Mouse (Mus musculus): Measurements from ENCODE around the gene Fam241b.

Gene Fam241b

DNA sequence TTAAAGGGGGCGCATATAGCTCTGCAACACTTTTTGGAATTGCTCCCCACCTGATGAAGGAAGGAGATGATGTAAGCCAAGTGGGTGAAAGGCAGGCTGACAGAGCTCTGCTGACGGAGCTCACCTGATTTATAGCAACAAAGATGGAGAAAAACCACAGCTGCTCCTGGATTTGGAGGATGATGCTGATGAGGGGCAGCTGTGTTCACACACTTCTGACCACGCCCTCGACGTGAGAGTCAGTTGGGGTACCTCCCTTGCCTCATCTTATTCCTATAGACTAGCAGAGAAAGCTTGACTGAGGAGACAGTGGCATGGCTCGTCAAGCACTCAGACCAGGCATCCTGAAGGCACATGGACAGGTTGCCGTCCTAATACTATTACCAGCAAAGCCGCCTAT lies at the start of gene Fam241b:
Gene Fam241b, minus strand, starts transcription at position 101 of the 400 bp plus-strand sequence.
- DNase-seq (ENCODE audit: extremely low read depth, low read depth) = no peak

DNA sequence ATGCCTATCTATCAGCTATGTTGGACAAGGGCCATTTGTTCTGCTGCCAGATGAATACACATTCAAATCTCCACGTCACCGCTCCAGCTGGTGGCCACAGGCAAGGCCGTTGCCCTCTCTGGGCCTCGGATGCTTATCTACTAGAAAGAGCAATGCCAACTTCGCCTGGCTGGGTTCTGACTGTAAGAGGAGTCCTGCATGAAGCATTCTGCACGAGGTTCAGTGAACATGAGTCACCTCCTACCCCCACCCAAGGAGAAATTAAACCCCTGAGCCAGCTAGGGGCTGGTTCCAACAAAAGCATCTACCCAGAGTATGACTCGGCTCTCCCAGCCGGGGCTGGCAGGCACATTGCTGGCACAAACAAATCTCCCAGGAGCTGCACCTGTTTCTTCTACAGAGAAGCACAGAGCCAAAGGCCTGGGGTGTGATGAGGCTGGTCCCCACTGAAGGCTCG lies 49.0 kb upstream of the Fam241b start:
- DNase-seq (ENCODE audit: extremely low read depth, low read depth) = no peak

DNA sequence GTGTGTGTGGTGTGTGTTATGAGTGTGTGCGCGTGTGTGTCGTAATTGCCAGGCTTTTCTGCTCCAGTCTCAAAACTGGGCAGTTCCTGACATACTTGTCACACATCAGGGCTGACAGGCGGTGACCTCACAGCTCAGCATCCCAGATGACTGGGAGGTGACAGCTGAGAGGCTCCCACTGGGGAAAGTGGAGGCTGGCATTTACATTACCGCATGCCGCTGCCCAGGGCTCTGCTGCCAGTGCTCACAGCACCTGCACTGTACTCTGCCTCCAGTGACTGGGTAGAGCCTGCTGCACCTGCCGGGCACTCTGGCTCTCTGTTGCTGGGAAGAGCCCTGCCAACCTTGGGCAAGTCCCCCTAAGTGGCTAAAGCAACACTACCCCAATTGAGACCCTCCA lies 47.1 kb upstream of the Fam241b start:
- no peak for DNase-seq (ENCODE audit: extremely low read depth, low read depth)

DNA sequence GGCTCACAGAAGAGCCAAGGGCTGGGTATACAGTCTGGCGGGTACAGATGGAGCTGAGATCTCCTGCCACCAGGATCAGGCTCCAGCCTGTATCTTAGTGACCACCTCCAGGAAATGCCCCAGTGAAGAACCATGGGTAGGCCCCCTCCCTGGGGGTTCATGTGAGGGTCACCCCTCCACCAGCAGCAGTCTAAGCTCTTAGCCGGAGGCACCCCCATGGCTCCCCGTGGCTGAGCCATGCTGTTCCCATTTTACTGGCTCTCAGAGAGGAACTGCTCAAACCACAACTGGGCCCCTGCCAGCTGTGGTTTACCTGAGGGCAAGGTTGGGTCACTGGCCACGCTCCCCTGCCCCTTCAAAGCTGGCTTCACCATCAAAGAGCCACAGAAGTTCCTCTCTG lies 46.2 kb upstream of the Fam241b start:
- no peak for DNase-seq (ENCODE audit: extremely low read depth, low read depth)

DNA sequence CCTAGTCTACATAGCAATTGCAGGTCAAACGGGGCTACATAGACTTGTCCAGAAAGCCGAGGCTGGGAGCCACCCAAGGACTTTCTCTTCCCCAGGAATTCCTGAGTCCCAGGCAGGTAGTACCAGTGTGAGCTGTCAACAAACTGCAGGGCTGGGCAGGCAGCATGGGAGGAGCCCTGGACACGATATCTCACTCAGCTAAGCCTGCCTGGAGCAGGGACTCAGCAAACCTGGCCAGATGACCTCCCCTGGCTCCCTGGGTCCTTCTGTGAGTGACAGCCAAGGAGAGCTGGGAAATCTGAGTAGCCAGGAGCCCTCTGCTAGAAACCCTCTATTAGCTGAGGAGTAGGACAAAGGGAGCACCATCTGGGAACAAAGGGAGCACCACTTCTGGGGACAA lies 45.6 kb upstream of the Fam241b start:
- no peak for DNase-seq (ENCODE audit: extremely low read depth, low read depth)

DNA sequence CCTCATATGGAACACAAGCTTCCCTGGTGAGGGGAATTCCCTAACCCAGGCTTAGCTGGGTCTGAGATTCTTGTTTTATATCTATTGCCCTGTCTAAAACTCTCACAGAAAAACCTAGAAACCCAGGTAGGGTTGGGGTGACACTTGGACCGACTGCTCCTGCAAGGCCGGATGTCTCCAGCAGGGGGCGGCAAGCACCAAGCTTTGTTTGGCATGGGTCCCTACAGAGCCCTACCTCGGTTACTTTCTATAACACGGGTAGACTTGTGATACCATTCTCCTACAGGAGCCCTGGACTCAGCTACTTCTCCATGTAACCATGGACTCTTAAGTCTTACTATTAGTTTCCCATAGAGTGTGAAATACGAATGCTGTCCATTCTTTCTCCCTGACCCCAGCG lies 43.2 kb upstream of the Fam241b start:
- DNase-seq (ENCODE audit: extremely low read depth, low read depth) = peak; percentile 45

DNA sequence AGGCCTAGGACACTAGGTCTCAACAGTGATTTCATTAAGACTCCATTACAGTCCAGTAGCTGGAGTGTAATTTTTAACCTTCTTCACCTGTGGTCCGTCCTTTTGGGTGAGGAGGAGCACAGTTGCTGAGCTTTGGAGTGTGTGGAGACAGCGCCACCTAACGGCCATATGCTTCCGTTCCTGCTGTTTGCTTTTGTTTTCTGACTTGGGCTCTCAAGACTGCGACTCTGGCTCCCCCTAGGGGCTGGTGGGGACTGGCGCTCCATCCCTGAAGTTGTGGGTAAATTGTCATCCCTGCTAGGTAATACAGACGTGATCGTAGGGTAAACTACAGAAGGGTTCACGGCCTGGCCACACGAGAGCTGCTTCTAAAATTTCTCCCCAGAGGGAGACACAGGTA lies 39.3 kb upstream of the Fam241b start:
- peak; percentile 84 for DNase-seq (ENCODE audit: extremely low read depth, low read depth)

DNA sequence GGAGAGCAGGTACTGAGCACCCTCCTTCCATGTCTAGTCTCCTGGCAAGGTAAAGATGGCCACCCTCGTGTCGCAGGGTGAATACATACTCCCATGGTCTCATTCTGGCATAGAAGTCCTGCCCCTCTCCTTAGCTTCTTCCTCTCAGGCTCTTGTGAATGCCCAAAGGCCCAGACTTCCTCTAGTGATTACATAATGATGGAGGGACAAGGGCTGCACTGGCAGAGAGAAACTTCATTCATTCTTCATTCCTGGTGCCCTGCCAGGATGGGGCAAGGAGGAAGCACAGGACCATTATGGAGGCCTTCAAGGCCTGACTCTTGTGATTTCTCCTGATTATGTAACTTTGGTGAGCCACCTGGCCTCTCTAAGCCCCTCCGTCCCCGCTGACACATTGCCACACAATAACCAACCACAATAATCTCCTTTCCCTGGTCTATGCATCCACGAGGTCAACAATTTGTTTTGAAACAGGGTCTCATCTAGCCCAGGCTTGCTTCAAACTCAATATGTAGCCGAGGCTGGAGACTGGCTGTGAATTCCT lies 38.8 kb upstream of the Fam241b start:
- no peak for DNase-seq (ENCODE audit: extremely low read depth, low read depth)

DNA sequence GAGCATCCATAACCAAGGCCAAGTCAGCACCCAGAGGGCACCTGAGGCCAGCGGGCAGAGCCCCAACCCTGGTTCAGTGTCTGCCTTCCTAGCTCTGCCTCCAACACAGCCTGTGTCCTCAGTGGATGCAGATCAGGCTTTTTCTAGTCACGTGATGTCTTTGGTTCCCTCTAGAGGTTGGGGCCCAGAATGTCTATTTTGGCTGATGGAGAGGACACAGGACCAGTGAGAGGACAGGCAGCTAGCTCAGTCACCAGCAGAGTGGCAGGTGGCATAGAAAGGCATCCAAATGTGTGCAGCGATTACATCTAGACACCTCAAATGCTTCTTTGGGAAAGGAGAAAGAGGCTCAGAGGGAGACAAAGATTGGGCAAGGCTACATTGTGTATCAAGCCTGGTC lies 38.0 kb upstream of the Fam241b start:
- DNase-seq (ENCODE audit: extremely low read depth, low read depth) = no peak

DNA sequence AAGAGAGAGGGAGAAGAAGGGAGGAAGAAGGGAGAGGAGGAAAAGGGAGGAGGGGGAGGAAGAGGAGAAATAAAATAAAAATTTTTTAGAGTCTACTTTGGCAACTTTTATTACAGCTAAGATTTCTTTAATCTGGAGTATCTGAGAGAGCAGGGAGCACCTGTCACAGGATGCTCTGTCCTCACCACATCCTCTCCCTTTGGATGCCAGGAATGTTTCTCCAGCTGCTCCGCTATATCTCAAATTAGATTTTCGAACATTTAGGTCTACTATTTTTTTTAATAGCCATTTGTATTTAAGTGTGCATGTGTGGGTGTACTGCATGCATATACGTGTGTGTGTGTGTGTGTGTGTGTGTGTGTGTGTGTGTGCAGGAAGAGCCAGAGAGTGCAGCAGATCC lies 36.2 kb upstream of the Fam241b start:
- DNase-seq (ENCODE audit: extremely low read depth, low read depth) = no peak

DNA sequence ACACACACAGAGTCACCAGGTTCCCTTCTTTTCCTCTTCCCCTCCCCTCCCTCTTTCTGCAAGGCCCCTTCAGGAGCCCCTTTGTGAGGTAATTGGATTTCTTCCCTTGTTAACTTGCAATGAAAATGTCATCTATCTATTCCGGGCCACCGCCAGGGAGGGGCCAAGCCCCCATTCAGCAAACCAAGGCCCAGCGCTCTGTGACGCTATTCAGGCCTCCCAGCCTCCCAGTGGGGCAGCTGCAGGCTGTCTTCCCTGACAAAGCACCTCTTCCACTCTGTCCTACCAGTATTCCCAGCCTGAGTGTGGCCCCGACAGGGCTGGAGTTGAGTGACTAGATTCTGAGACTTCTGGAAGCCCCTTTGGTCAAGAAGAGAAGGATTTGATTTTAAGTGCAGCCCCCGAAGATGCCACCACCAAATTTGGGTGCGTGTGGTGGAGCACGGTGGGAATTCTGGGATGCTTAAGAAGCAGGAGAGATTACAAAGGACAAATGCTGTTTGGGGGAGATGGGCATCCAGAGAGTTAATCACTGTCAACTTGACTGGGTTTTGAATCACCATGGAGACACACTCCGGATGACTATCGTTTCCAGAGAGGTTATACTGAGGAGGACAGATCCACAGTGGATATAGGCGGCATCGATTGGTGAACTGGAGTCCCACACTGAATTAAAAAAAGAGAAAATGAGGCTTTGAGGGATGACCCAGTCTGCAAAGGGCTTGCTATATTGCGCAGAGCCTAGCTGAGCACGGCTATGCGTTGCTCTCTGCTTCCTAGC lies 31.0 kb upstream of the Fam241b start:
- no peak for DNase-seq (ENCODE audit: extremely low read depth, low read depth)

DNA sequence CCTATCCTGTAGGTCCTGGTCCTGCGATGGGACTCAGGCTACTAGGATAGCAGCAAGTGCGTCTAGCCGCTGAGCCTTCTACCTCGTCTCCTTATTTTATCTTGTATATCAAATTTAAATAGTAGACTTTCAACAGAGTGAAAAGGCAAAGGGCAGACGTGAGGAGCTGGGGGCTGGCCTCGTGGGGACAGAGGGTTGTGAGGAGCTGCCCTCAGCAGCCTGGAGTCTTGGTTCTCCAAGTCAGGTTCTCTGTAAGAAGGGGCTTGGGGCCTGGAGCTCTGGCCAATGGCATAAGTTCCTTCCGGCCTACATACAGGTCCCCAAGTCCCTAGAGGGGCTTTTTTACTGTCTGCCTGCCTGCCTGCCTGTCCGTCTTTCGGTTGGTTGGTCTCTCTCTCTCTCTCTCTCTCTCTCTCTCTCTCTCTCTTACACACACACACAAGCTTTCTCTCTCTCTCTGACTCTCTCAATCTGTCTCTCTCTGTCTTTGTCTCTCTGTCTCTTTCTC lies 30.3 kb upstream of the Fam241b start:
- DNase-seq (ENCODE audit: extremely low read depth, low read depth) = no peak

DNA sequence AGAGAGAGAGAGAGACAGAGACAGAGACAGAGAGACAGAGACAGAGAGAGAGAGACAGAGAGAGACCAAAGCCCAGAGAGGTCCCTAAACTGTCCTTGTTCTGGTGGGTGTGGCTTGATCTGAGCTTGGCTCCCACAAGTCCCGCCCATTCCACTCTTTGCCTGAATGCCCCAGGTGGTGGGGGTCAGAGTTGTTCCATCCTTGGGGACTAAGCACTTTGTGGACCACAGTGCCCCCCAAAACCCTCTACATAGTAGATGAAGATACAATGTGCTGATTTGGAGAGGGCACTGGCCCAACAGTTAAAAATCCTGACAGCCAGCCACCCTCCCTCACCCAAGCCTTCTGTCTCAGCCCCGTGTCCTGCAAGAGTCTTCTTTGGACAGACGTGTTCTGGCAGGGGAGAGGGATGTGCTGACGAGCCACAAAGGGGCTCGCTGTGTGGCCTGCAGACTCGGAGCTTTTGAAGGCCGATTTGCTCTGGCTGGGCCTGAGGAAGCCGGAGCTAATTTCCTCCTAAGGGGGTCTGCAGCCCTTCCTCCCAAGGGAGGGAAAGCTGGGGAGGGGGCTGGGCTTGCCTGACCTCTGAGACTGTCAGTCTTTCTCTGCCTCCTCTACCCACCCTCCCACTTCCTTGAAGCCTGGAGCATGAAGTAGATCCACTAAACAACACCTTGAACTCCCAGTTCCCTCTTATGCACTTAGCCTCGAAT lies 29.3 kb upstream of the Fam241b start:
- no peak for DNase-seq (ENCODE audit: extremely low read depth, low read depth)

DNA sequence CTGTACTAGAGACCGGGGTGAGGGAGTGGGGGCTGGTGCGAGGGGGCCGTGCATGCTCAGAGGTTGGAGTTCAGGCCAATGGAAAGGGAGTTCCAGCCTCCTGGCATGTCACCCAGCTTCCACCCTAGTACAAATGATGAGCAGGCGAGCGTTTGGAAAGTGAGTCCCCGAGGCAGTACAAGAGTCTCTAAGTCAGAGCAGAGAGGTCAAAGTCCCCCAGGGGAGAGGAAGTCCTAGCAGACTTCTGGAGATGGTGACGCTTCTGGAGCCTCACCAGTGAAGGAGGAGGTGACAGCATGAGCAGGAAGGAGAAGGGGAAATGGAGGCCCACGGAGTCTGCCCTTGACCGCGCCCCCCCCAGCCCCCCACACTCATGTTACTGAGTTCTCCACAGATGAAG lies 18.7 kb upstream of the Fam241b start:
- DNase-seq (ENCODE audit: extremely low read depth, low read depth) = no peak

DNA sequence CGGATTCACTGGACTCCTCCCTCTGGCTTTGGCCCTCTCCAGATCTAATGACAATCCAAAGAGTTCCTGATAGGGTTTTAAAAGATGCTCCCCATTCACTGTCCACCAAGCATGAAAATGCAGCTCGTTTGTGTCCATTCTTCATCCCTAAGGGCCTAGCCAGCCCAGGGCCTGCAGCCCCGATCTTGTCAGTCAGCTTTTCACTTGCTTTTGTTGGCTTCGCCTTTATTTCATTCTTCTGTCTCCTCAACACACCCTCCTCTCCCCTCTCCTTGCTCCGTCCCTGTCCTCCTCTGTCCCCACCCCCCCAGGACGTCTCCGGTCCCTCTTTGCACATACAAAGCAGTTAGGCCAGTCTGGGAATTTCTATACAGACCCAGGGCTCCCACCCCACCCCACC lies 6.2 kb upstream of the Fam241b start:
- no peak for DNase-seq (ENCODE audit: extremely low read depth, low read depth)

DNA sequence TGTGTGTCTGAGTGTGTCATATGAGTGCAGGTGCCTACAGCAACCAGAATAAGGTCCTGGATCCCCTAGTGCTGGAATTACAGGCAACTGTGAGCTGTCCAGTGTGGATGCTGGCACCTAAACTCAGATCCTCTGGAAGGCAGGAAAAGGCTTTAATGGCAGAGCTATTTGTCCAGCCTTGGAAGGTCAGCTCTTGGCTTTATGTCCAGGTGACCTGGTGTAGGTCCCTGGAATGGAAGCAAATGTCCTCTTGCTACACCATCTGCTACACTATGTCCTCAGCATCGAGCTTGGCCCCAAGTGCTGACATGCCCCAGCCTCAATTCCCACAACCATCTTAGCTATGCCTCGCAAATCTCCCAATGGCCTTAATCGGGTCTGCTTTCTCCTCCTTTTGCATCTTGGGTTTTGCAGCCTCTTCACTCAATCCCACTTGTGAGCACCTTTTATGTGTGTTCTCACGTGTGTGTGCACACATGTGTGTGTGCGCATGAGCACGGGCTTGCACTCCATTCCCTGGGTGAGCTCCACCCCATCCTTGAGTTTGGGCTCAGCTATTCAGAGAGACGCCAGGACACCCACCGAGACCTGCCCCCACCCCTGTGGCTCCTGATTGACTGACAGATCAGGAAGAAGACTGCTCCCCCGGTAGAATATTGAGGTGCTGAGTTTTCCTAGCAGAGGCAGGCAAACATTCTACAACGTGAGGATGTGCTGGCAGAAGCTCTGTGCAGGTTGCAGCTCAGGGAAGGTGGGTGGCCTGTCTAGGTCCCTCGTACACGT lies 3.9 kb upstream of the Fam241b start:
- DNase-seq (ENCODE audit: extremely low read depth, low read depth) = no peak

DNA sequence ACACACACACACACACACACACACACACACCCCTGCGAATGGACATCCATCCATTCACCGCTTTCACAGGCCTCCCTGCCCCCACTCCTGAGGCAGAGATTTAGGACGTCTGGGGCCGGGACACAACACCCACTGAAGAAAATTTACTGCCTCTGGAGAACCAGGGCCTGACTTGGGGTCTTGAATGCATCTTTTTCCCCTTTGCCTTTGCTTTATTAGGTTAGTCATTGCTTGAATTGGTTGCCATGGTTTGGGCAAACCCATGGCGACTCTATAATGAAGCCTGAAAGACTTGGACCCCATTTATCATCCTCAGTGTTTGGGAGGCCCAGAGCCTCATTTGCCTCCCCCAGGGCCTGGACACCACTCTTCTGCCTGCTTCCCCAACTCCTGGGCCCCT lies 2.2 kb upstream of the Fam241b start:
- no peak for DNase-seq (ENCODE audit: extremely low read depth, low read depth)

DNA sequence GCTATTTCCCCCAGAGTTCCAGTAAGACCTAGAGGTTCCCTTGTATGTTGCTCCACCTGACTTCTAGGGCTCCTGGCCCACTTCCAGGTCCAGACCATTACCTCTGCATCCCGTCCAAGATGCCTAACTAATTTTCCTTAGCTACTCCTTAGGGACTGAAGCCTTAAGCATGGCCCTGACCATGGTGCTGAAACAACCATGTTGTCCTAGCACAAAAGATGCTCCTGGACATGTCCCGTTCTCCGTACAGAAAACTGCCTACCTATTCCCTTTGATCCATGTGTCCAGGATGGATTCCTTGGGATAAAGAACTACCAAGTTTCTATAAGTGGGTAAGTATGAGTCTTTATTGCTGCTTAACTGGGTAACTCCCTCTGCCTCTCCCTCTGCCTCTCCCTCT lies 5.7 kb downstream of the Fam241b start:
- no peak for DNase-seq (ENCODE audit: extremely low read depth, low read depth)

DNA sequence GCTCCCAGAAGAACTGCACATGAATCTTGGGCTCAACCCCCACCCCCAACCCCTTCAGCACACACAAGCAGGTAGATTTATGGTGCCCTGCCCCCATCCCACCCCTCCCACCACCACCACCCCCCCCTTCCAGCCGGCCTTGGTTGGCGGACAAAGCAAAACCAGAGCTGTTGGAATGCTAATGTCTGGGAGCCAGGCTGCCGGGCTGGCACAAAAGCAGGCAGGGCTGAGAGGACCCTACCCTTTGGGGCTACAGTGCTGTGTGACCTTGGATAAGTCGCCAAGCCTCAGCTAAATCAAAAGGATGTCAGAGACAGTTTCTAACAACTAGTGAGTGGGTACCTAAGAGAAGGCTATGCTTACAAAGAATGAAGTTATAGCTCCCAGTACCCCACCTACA lies 6.6 kb downstream of the Fam241b start:
- no peak for DNase-seq (ENCODE audit: extremely low read depth, low read depth)

DNA sequence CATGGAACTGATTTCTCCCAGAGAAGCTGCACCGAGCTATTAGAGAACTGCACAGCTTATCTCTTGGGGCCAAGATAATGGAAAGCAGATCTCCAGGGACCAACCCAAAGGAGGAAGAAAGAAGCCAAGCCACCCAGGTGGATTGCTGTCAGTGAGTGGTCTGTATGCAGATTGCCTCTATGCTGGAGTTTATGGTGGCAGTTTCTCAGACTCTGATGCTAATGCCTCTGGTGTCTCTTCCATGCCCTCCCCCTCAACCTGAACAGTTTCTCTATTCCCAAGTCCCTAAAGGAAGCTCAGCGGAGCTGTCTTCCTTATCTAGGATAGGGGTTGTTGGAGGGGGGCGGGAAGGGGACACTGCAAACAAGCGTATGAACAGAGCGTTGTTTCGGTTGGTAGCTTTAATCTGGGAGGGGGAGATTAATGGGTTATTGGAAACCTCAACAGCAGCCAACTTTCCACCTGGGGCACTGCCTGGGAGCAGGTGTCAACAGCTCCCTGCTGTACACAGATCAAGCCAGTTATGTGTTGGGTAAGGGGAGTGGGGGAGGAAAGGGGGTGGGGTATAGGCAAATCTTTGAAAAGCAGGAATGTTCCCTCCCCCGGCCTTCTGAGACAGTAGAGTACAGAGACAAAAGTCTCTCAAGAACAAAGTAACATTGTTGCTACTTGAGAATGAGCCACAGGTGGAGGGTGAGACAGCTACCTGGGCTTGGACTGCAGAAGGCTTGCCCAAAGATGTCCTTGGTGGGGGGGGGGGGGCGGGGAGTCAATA lies 7.8 kb downstream of the Fam241b start:
- no peak for DNase-seq (ENCODE audit: extremely low read depth, low read depth)

DNA sequence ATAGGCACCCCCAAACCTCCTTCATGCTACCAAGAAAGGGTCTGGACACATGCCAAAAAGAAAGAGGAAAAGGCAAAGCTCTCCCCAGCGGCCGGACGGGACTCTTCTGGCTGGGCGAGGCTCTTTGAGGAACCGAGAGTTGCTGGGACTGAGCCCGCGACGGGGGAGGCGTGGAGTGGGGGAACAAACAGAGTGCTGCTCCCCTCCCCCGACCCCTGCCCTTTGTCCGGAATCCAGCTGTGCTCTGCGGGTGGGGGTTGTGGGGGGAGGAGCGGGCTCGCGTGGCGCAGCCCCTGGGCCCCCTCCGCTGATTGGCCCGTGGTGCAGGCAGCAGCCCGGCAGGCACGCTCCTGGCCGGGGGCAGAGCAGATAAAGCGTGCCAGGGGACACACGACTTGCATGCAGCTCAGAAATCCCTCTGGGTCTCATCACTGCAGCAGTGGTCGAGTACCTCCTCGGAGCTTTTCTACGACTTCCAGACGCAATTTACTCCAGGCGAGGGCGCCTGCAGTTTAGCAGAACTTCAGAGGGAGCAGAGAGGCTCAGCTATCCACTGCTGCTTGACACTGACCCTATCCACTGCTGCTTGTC lies 10.9 kb downstream of the Fam241b start, which contains the start of gene Neurog3:
Gene Neurog3, plus strand, starts transcription at position 400 of the 591 bp plus-strand sequence.
- DNase-seq (ENCODE audit: extremely low read depth, low read depth) = no peak
